Mouse (Mus musculus): Measurements from ENCODE around the gene Nol10. TPM values are rescaled to one million over a fixed set of nuclear protein-coding genes. Genes with fewer than 3 reads are reported as not detected.

Nol10 gene
- polyA plus RNA-seq, 1 experiment from 2014 or later, result 19.3 TPM

DNA sequence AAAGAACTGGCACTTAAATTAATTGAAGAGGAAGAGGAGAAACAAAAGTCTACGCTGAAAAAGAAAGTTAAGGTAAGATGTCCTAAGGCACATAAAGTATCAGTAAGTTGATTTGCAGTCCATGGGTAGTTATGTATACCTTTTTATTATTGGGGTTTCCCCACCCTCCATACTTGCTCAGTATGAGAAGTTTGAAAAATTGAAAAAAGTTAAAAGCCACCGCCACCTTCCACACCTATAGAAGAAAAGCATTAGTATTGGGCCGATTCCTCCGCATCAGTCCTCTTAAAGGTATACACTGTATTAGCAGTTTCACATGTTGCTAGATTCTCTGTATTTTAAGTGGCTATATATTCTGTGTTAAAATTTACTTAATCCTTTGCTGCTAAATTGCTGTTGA, 58.6 kb downstream of the Nol10 start:
- Histone ChIP-seq H3K9ac (ENCODE audit: low read depth, low read length) (no peak overlapping the region), H3K27ac (replicated peaks; ENCODE audit: low read depth, low read length) (no peak overlapping the region), H3K9me3 (ENCODE audit: control insufficient read depth, low read length) (no peaks in the 10 kb centered on the region), H3K36me3 (ENCODE audit: control insufficient read depth, insufficient read depth, low read length) (peaks cover 59% of the 10 kb centered on the region), H3K4me2 (ENCODE audit: low read depth, low read length) (no peak overlapping the region), H3K4me1 (ENCODE audit: control insufficient read depth, insufficient read depth, low read length) (no peaks in the 10 kb centered on the region), H3K27me3 (replicated peaks; ENCODE audit: control insufficient read depth, insufficient read depth, low read length) (no peaks in the 10 kb centered on the region), H3K4me3 (ENCODE audit: low read depth, low read length) (no peak overlapping the region)
- 96% methylated on average over 4 of the region's 4 CpGs for WGBS
- DNase-seq (ENCODE audit: low spot score) (no peak), ATAC-seq (ENCODE audit: low read depth) (no peak)

DNA sequence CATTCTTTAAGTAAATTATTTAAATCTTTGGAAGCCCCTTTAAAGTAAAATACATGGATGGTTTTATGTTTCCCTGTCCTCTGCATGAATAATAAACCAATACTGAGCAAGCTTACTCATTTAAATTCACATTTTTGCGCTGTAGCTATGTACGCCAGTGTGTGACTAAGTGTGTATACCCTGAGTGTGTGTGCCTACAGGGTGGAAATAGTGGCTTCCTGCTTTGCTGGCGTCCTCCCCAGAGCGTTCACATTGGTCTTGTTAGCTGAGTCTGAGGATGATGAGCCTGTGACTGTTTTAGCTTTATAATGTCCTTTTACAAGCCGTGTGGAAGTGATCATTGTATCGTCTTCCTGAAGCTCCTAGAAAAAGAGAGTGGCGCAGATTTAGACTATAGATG, 60.1 kb downstream of the Nol10 start:
- Histone ChIP-seq H3K4me2 (ENCODE audit: low read depth, low read length) (no peak overlapping the region), H3K27ac (replicated peaks; ENCODE audit: low read depth, low read length) (no peak overlapping the region), H3K27me3 (replicated peaks; ENCODE audit: control insufficient read depth, insufficient read depth, low read length) (no peaks in the 10 kb centered on the region), H3K36me3 (ENCODE audit: control insufficient read depth, insufficient read depth, low read length) (peaks cover 56% of the 10 kb centered on the region), H3K4me3 (ENCODE audit: low read depth, low read length) (no peak overlapping the region), H3K9ac (ENCODE audit: low read depth, low read length) (no peak overlapping the region), H3K9me3 (ENCODE audit: control insufficient read depth, low read length) (no peaks in the 10 kb centered on the region), H3K4me1 (ENCODE audit: control insufficient read depth, insufficient read depth, low read length) (no peaks in the 10 kb centered on the region)
- ATAC-seq (ENCODE audit: low read depth), result no peak
- WGBS, result 83% methylated on average over 7 of the region's 7 CpGs
- no peak for DNase-seq (ENCODE audit: low spot score)

DNA sequence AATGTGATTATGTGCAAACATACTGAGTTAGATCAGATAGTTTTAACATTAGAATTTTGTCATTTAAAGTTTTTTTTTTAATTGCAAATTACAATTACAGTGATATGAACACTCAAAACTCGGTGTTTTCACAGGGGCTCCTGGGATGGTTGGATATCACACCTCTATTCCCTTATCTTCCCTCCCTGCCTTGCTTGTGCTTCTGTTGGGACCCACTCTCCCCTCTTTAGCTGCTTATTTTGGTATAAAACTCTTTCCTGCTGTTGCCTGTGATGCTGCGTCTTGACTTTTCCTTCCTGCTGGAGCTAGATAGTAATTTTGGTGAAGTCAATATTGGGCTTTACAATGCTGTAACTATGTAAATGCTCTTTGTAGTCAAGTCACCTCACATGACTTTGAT, 63.0 kb downstream of the Nol10 start:
- H3K4me1 ChIP-seq (ENCODE audit: control insufficient read depth, insufficient read depth, low read length), result no peaks in the 10 kb centered on the region
- no peak overlapping the region for H3K4me2 ChIP-seq (ENCODE audit: low read depth, low read length)
- H3K9ac ChIP-seq (ENCODE audit: low read depth, low read length), result no peak overlapping the region
- ATAC-seq (ENCODE audit: low read depth) (no peak), DNase-seq (ENCODE audit: low spot score) (no peak)
- H3K4me3 ChIP-seq (ENCODE audit: low read depth, low read length), result no peak overlapping the region
- H3K36me3 ChIP-seq (ENCODE audit: control insufficient read depth, insufficient read depth, low read length), result peaks cover 35% of the 10 kb centered on the region
- no peaks in the 10 kb centered on the region for H3K27me3 ChIP-seq (replicated peaks; ENCODE audit: control insufficient read depth, insufficient read depth, low read length)
- H3K27ac ChIP-seq (replicated peaks; ENCODE audit: low read depth, low read length), result no peak overlapping the region
- H3K9me3 ChIP-seq (ENCODE audit: control insufficient read depth, low read length), result no peaks in the 10 kb centered on the region
- WGBS, result 91% methylated on average over 2 of the region's 2 CpGs

DNA sequence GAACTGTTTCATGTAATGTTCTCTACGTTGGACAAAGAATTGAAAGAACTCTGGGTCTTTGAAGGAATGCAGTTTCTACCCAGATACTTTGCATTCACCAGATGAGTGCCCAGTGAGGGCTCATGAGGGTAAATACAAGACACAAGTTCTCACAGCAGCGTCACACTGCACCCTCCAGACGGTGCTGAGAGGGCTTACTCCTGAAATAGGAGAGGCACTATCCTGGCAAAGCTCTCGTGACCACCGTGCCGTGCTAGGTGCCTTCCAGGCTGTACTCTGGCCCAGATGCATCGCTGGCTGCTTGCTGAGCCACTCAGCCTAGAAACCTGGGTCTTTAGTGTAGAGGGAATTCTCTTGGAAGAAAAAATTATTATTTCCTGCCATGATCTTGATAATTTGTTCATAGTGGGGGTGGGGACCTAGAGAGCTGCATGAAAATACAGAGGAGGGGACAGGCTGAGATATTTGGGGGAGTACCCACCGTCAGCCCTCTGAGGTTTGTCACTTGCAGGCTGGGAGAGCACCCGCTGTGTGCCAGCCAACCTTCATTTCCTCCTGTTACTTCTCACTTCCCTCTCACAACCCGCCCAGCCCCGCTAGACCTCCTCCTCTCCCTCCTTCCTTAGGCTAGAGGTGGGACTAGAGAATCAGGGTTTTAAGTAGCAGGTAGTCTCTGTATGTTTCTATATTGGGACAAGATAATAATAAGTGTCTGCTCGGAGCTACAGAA, 63.7 kb downstream of the Nol10 start:
- no peak for ATAC-seq (ENCODE audit: low read depth)
- WGBS, result 67% methylated on average over 12 of the region's 12 CpGs
- no peaks in the 10 kb centered on the region for H3K4me1 ChIP-seq (ENCODE audit: control insufficient read depth, insufficient read depth, low read length)
- H3K9ac ChIP-seq (ENCODE audit: low read depth, low read length), result no peak overlapping the region
- peaks cover 35% of the 10 kb centered on the region for H3K36me3 ChIP-seq (ENCODE audit: control insufficient read depth, insufficient read depth, low read length)
- no peaks in the 10 kb centered on the region for H3K9me3 ChIP-seq (ENCODE audit: control insufficient read depth, low read length)
- DNase-seq (ENCODE audit: low spot score), result no peak
- H3K27ac ChIP-seq (replicated peaks; ENCODE audit: low read depth, low read length), result no peak overlapping the region
- H3K4me2 ChIP-seq (ENCODE audit: low read depth, low read length), result no peak overlapping the region
- H3K4me3 ChIP-seq (ENCODE audit: low read depth, low read length), result no peak overlapping the region
- H3K27me3 ChIP-seq (replicated peaks; ENCODE audit: control insufficient read depth, insufficient read depth, low read length), result no peaks in the 10 kb centered on the region

DNA sequence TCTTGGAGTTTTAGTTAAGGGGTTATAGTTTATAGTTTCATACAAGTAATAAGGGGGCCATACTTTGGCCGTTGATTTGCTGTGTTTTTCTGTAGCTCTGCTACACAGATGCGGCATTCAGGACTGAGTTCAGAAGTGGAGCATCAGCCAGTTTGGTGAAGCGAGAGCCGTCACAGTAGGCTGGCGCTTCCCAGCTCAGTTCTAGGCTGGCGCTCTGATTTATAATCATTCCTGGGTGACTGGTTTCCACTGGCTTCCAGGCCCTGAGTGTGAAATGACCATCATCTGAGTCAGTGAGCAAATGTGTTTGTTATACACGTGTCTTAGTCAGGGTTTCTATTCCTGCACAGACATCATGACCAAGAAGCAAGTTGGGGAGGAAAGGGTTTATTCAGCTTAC, 66.5 kb downstream of the Nol10 start:
- Histone ChIP-seq H3K4me3 (ENCODE audit: low read depth, low read length) (no peak overlapping the region), H3K27ac (replicated peaks; ENCODE audit: low read depth, low read length) (no peak overlapping the region), H3K4me1 (ENCODE audit: control insufficient read depth, insufficient read depth, low read length) (no peaks in the 10 kb centered on the region), H3K27me3 (replicated peaks; ENCODE audit: control insufficient read depth, insufficient read depth, low read length) (no peaks in the 10 kb centered on the region), H3K9me3 (ENCODE audit: control insufficient read depth, low read length) (no peaks in the 10 kb centered on the region), H3K4me2 (ENCODE audit: low read depth, low read length) (no peak overlapping the region), H3K9ac (ENCODE audit: low read depth, low read length) (no peak overlapping the region), H3K36me3 (ENCODE audit: control insufficient read depth, insufficient read depth, low read length) (peaks cover 46% of the 10 kb centered on the region)
- ATAC-seq (ENCODE audit: low read depth) (no peak), DNase-seq (ENCODE audit: low spot score) (no peak)
- 90% methylated on average over 7 of the region's 7 CpGs for WGBS

DNA sequence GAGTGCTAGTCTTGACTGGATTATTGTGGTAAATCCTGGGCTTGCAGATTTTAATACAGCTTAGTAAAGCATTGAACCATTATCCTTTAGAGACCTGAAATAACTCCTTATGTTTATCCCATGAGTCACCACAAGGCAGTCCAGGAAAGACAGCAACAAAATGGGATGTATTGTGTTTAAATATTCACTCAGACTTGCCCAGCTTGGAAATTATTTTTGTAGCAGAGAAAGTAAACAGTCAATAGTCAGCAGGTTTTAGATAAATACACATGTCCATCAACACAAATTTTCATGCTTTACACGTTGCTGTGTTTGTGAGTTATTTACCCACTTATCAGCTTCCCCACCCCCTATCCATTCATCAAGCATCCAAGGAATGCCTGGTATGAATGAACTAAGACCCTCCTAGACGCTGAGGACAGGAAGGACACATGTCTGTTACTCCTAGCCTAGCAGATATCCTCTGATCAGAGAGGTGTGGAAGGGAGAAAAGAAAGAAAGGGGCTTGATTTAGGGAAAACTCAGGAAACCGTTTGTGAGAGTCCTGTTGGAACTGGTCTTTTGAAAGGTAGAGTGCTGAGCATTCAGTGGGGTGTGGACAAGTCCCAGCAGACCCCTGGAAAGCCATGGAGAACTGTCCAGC, 72.0 kb downstream of the Nol10 start:
- Histone ChIP-seq H3K27me3 (replicated peaks; ENCODE audit: control insufficient read depth, insufficient read depth, low read length) (no peaks in the 10 kb centered on the region), H3K36me3 (ENCODE audit: control insufficient read depth, insufficient read depth, low read length) (peaks cover 82% of the 10 kb centered on the region), H3K4me2 (ENCODE audit: low read depth, low read length) (no peak overlapping the region), H3K4me1 (ENCODE audit: control insufficient read depth, insufficient read depth, low read length) (no peaks in the 10 kb centered on the region), H3K9me3 (ENCODE audit: control insufficient read depth, low read length) (no peaks in the 10 kb centered on the region), H3K4me3 (ENCODE audit: low read depth, low read length) (no peak overlapping the region), H3K9ac (ENCODE audit: low read depth, low read length) (no peak overlapping the region), H3K27ac (replicated peaks; ENCODE audit: low read depth, low read length) (no peak overlapping the region)
- WGBS, result 32% methylated on average over 3 of the region's 3 CpGs
- no peak for ATAC-seq (ENCODE audit: low read depth)
- no peak for DNase-seq (ENCODE audit: low spot score)

DNA sequence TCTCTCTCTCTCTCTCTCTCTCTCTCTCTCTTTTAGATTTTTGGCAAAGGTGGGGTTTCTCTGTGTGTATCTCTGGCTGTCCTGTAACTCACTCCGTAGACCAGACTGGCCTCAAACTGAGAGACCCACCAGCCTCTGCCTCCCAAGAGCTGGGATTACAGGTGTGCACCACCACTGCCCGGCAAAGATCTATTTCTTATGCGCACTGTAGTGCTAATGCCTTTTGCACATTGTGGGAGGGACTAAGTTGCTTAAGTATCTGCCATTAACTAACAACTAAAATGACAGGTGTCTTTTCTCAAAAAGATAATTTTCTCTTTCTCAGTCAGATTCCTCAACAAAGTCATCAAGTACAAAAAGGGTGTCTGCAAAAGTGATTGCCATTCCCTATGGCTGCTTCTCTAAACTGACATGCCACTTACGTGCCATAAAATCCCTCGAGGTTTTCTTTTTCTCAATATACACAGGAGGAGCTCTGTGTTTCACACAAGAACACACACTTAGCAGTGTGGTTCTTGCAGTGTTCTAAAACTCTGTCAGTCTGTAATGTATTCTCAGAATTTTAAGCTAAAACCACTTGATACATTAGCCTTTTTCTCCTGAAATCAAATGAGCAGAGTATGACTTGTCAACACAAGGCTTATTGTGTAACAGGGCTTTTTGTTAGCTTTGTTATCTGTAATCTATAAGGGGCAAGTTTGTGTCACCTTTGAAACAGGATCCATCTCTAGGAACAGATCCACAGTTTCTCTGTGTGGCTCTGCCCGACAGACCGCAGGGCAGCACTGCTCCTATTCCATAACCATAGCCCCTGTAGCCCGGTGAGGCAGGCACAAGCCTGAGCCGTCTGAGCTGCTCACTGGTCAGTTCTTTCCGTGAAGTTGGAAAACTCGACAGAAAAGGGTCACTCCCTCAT, 77.3 kb downstream of the Nol10 start:
- Histone ChIP-seq H3K4me3 (ENCODE audit: low read depth, low read length) (no peak overlapping the region), H3K9ac (ENCODE audit: low read depth, low read length) (no peak overlapping the region), H3K9me3 (ENCODE audit: control insufficient read depth, low read length) (no peaks in the 10 kb centered on the region), H3K36me3 (ENCODE audit: control insufficient read depth, insufficient read depth, low read length) (peaks cover 68% of the 10 kb centered on the region), H3K27me3 (replicated peaks; ENCODE audit: control insufficient read depth, insufficient read depth, low read length) (no peaks in the 10 kb centered on the region), H3K27ac (replicated peaks; ENCODE audit: low read depth, low read length) (no peak overlapping the region), H3K4me2 (ENCODE audit: low read depth, low read length) (no peak overlapping the region), H3K4me1 (ENCODE audit: control insufficient read depth, insufficient read depth, low read length) (no peaks in the 10 kb centered on the region)
- ATAC-seq (ENCODE audit: low read depth), result no peak
- 82% methylated on average over 11 of the region's 11 CpGs for WGBS
- DNase-seq (ENCODE audit: low spot score), result no peak

DNA sequence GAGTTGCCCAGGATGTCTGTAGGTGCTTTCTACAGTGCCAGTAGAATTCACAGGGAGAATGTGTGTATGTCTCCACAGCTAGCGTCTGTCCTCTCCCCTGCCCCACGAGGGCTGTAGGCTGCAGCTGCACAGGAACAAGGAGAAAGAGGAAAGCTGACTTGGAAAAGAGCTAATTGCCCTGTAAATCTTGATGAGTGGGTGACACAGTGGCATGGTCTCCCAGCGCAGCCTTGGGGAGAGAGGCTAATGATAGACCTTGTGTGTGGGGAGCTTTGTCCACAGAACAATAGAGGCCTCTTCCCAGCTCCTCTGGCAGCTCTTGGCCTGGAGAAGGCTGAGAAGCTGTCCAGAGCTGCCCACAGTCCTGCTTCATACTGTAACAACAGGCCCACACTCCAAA, 78.5 kb downstream of the Nol10 start:
- Histone ChIP-seq H3K4me1 (ENCODE audit: control insufficient read depth, insufficient read depth, low read length) (no peaks in the 10 kb centered on the region), H3K4me3 (ENCODE audit: low read depth, low read length) (no peak overlapping the region), H3K9me3 (ENCODE audit: control insufficient read depth, low read length) (no peaks in the 10 kb centered on the region), H3K36me3 (ENCODE audit: control insufficient read depth, insufficient read depth, low read length) (peaks cover 61% of the 10 kb centered on the region), H3K4me2 (ENCODE audit: low read depth, low read length) (no peak overlapping the region), H3K27me3 (replicated peaks; ENCODE audit: control insufficient read depth, insufficient read depth, low read length) (no peaks in the 10 kb centered on the region), H3K9ac (ENCODE audit: low read depth, low read length) (no peak overlapping the region), H3K27ac (replicated peaks; ENCODE audit: low read depth, low read length) (no peak overlapping the region)
- WGBS, result 73% methylated on average over 3 of the region's 3 CpGs
- DNase-seq (ENCODE audit: low spot score) (no peak), ATAC-seq (ENCODE audit: low read depth) (no peak)

All from embryonic facial prominence, embryonic 14.5 days (tissue).